Mouse (Mus musculus) right cerebral cortex, postnatal 10 days (tissue): ENCODE data around the gene Dcn.

ENCODE experiments used
- DNase-seq, 2 experiments: peaks; one replicate each; pipeline ENCODE4 v3.0.0; 2021; ENCODE audit warnings: low spot score in 2 of 2

Dcn gene

DNA sequence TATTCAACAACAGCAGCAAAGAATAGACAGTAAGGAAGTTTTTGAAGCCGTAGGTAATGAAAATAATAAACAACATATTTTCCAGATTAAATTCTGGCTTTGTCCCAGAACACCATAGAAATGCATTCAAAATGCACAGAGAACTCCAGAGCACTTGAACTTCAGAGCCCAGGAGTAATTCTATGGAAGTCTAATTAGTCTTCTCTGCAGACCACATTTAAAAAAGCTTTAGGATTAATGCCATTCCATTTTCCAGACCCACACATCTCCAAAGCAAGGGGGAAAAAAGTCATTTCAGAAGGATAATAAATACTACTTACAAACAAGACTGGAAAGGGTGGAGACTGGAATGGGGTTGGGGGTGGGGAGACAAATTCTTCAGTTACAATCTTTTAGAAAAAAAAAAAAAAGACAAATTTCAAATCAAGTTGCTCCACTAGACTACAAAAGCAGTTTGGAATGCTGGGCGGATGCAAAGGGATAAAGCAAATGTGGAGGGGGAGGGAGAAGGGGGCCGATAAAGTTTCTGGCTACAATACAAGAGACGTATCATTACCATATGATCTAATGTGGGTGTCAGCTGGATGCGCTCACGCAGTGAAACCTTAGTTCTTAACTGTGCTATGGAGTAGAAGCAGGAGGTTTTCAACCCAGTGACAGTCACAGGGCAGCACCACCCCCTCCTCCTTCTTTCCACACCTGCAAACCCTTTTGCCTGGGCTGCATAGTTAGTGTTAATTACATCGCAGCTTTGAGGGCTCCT lies at the start of gene Dcn:
Gene Dcn (plus strand): TSS at position 606 of the 763 bp plus-strand sequence.
- no peak for DNase-seq

GRCm38 (mm10) chr10:97436662-97437061 lies 42.7 kb upstream of the Dcn start:
- DNase-seq: peak; percentile 41 to 43

DNA sequence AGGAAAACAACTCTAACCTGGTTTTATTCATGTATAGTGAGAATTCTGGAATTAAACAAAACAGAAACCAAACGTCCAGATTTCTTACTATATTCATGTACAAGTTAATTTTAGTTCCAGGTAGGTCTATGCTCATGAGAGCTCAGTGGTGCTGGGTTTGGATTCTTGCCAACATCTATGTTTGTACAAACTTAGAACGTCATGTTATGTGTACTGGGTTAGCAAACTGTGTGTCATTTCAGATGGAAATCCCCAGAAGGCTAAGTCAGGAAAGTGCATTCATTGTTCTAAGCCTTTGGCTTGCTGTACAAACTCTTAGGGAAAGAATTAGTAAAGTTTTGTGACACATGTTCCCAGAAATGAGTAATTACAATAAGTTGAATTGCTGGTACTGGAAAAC lies 37.1 kb upstream of the Dcn start:
- no peak for DNase-seq

DNA sequence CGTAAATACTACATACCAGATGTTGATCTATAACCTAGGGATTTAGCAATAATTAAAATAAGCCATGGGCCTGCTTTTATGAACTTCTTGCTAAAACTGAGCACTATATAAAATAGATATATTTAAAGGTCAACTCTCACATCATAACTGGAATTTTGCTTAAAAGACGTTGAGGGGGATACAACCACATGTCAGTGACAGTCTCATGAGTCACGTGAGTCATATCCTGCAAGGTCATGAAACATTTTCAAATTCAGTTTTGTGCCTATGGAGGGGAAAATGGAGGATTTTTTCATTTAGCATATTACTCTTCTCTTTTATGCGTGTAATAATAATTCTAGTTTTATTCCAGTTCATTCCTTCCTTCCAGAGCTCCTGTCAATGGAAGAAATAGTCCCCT lies 32.9 kb upstream of the Dcn start:
- no peak for DNase-seq

GRCm38 (mm10) chr10:97452886-97453285 lies 26.5 kb upstream of the Dcn start:
- DNase-seq: no peak

- DNase-seq: no peak
These were observed 25.9 kb upstream of the Dcn start for GRCm38 (mm10) chr10:97453529-97453928.

- no peak for DNase-seq
These were observed 22.4 kb upstream of the Dcn start for GRCm38 (mm10) chr10:97456993-97457392.

DNA sequence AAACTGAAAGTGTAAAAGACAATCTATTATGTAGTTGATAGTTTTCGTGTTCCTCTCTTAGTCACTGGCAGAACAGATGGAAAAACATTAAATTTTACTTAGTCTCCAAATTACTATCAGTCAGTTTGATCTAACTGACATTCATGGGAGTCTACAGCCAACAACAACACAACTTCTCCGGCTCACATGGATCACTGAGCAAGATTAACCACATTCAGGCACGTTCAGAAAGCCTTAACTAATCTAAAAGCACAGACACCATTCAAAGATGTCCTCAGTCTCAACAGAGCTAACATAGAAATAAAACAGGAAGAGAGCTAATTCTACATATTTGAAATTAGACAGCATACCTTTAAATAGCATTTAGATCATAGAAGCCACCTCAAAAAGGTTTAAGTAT lies 12.6 kb upstream of the Dcn start:
- no peak for DNase-seq

DNA sequence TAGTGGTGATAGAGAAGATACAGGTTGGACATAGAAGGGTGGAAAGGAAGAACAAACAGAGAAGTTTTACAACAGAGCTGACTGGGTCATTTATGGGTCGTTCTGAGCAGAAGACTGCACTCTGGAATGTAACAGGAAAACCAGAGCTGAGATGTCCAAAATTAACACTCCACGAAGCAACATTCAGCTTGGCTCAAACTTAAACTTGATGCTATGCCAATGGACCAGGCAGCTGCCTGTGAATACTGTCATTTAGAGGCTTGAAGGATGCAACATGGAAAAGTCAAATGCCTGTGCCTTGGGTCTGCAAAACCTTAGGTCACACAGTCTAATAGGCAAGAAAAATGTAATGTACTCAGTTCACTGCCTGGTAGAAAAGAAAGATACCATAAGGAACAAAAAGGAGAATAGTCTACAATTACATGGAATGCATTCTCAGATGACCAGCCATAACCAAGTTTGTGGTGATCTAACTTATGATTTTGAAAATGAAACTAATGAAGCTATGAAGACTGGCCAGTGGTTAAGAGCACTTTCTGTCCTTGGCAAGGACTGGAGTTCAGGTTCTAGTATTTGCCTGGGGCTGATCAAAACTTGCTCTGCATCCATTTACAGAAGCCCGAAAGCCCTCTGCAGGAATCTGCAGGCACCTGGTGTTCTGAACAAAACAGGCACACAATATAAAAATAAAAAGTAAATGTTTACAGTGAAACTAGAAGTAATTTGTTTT lies 9.8 kb upstream of the Dcn start:
- DNase-seq: no peak

DNA sequence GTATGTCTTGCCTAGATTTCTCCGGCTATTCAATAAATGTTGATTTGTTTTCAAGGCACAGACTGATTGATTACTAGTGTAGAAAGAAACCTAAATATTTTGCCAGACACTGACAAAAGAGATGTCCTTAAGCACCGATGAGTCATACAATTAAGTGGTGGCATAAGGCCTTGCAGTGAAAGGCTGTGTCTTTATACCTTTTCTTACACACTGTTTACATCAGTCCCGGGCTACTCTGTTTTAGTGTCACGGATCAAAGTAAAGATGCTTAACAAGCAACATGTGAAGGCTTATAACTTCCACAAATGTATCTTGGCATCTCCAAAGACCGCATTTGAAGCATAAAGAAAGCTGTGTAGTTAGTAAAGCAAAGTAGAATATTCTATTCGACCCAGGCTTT lies 3.9 kb upstream of the Dcn start:
- no peak for DNase-seq

DNA sequence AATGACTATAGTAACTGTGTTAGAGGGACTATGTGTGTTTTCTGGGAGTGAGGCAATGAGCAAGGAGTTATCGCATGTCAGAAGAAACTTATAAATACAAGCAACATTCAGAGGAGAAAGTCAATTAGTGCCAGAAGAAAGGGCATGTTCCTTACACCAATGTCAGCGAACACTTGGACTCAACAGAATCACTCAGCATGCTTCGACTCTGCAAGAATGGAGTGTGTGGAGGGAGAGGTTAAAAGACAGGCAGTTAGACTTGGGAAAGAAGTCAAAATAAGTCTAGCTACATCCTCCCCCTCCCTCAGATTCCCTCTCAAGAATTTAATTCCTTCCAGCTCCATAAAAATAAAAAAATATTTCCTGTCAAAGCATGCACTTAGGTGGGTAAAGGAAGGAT lies 1.1 kb upstream of the Dcn start:
- DNase-seq: no peak

DNA sequence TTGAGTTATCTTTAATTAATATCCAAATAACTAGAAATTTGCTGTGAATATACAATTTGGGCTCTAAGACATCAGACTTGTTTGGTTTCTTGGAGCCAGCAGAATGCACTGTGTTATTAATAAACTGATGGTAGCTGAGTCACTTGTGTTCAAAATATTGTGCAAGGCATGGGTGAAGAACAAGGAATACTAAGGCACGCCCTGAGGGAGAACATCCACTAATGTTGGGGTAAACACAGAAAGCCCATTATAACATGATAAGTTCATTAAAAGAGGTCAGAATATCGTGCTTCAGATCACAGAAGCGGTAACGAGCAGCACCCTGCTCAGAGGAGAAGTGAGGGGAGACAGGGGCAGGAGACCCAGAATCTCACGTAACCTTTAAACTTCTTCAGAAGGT lies 2.7 kb downstream of the Dcn start:
- no peak for DNase-seq

DNA sequence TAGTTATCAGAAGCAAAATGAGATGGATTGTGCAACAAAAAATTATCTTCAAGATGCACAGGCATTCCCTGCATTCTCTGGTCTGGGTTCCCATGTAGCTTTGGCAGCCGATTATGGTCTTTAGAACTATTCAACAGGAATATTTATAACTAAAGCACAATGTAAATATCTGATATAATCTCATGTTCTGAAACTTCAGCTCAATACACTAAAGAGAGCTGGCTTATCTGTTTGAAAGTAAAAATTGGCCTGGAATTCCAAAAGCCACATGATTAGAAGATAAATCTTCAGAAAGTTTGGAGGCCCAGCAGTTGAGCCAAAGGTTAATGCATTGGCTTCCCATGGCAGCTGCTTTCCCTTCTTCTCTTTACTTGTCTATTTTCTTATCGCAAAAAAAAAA lies 4.6 kb downstream of the Dcn start:
- no peak for DNase-seq

- DNase-seq: no peak
These were observed 5.7 kb downstream of the Dcn start for GRCm38 (mm10) chr10:97485151-97485550.

DNA sequence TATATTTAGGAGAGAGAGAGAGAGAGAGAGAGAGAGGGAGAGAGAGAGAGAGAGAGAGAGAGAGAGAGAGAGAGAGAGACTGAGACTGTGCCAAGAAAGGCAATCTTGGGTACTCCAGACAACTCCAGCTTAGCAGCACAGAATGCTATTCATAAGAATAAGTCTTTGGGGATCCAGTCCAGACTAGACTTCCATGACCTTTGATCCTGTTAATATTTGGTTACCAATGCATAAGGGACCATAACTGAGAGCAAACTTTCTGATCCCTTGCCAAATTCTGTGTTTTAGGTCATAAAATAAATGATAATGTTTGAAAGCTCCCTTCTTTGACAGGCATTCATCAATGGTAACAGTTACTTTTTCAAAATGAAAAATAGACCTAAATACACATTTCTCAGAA lies 6.7 kb downstream of the Dcn start:
- no peak for DNase-seq

DNA sequence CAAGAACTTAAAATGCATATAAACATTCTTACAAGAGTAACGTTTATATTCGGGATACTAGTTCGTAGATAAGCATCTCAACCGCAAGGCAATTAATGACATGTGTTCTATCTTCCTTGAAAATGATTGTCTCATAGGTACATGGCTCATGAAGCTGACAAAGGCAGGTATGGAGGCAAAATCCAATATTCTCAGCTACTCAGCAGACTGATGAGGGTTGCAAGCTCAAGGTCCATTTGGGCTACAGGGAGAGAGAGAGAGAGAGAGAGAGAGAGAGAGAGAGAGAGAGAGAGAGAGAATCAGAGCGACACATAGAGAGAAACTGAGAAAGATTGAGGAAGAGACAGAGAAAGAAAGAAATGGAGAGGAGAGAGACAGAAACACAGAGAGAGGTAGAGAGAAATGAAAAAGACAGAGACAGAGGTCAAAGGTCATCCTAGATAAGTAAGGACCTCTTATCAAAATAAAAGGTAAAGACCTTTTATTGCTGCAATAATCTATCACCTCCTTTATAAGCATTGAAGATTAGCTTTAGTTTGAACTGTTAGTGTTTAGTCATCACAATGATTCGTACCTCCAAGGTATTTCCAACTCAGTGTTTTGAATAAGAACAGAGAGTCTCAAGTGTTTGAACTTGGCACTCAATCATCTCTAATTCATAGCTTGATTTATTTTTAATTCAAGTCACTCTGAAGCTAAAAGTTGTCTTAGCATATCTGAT lies 8.0 kb downstream of the Dcn start:
- DNase-seq: no peak

GRCm38 (mm10) chr10:97492367-97492980 lies 13.1 kb downstream of the Dcn start:
- DNase-seq: no peak

DNA sequence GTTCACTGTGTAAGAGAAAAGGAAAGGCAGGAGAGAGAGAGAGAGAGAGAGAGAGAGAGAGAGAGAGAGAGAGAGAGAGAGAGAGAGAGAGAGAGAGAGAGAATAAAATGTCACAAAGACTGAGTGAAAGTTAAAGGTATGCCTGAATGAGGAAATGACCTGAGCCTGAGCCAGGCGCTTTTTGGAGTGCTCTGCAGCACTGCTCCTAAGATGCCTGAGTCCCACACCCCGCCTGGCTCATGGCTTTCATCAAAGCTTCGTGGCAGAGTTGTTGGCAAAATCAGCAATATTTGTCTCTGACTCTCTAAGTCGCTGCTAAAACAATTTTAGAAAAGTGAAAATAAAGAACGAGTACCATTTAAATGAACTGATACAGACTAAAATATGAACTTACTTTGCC lies 18.2 kb downstream of the Dcn start:
- no peak for DNase-seq

DNA sequence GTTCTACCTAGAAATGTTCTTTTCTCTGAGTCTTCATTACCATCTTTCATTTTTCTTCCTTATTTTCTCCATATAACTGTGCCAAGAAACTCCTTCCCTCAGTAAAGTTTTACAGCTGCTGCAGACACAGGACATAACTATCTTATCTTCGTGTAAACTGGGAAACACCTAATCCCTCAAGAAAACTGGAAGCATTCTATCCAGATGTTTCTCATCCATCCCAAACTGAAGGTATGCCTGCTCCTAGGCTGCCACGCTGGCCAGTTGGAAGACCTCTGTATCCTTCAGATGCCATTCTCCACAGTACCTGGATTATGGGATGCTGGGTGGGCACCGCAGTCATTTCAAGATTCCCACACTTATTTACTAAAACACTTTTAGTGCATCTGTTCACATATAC lies 44.0 kb downstream of the Dcn start:
- no peak for DNase-seq

GRCm38 (mm10) chr10:97535697-97536096 lies 56.3 kb downstream of the Dcn start:
- DNase-seq: no peak

DNA sequence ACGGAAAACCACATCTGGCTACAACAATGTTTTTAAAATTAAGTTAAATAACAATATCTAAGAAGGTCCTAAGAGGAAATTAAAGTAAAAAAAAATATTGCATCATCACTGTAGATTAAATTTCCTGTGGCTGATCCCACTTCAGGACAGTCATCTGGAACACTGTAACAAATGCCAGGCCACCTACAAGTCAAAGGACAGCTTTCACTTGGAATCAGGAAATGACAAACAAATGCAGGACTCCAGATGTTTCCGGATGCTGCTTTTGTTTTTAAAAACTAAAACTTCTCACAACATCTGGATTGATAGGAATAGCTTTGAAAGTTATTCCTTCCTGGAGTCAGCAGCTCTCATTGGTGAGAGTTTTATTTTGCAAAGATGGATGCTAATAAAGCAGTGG lies 57.5 kb downstream of the Dcn start:
- DNase-seq: no peak

GRCm38 (mm10) chr10:97538202-97538601 lies 58.8 kb downstream of the Dcn start:
- no peak for DNase-seq
